Mouse (Mus musculus) G1E (cell line): ENCODE results near the gene Tfcp2. TPM values are rescaled to one million over a fixed set of nuclear protein-coding genes. Genes with fewer than 3 reads are reported as not detected.
"Not testable (repeated sequence)": the region's sequence is repeated elsewhere in the genome, so short reads cannot be mapped to it uniquely, and the experiment has no call there.

Experiments used
- ATAC-seq: 2 replicates; pipeline ENCODE4 v1.8.0; 2016; ENCODE audit warnings: mild to moderate bottlenecking; ENCODE audit not compliant: insufficient number of reproducible peaks, poor library complexity, low FRiP score, severe bottlenecking; ENCODE audit errors: extremely low read depth
- DNase-seq: peaks from one replicate; pipeline ENCODE4 v3.0.0; 2012; ENCODE audit warnings: low spot score
- H3K27me3 ChIP-seq: 2 replicates; pipeline ENCODE4 v1.6.1; 2012; ENCODE audit warnings: mild to moderate bottlenecking, low read length, inconsistent platforms; ENCODE audit not compliant: insufficient read depth
- H3K36me3 ChIP-seq: replicated peaks from 2 replicates; pipeline ENCODE3; 2012; ENCODE audit warnings: mild to moderate bottlenecking, inconsistent platforms
- H3K4me1 ChIP-seq: 2 replicates; pipeline ENCODE4 v1.6.1; 2012; ENCODE audit warnings: low read depth, low read length, inconsistent platforms, mixed read lengths; ENCODE audit not compliant: insufficient read depth
- H3K4me3 ChIP-seq: 2 replicates; pipeline ENCODE4 v1.5.1; 2012; ENCODE audit warnings: low read depth, mild to moderate bottlenecking, inconsistent platforms, low read length, moderate library complexity, mixed read lengths
- H3K9me3 ChIP-seq: replicated peaks from 2 replicates; pipeline ENCODE4 v1.6.1; 2012; ENCODE audit warnings: inconsistent platforms
- CTCF ChIP-seq: IDR thresholded peaks from 2 replicates; pipeline ENCODE4 v1.5.1; 2012; ENCODE audit warnings: low read depth, low read length, inconsistent platforms, mixed read lengths
- GATA1 ChIP-seq: IDR thresholded peaks from 2 replicates; pipeline ENCODE4 v1.6.1; 2012; ENCODE audit warnings: borderline replicate concordance, low read length, inconsistent platforms, mixed read lengths
- GATA2 ChIP-seq: IDR thresholded peaks from 2 replicates; pipeline ENCODE4 v1.6.1; 2012; ENCODE audit warnings: low read depth, low read length, inconsistent platforms, borderline replicate concordance
- POLR2AphosphoS5 ChIP-seq: IDR thresholded peaks from 2 replicates; pipeline ENCODE4 v1.6.1; 2012; ENCODE audit warnings: low read depth, low read length, inconsistent platforms; ENCODE audit not compliant: insufficient replicate concordance
- TAL1 ChIP-seq: conservative IDR thresholded peaks from 2 replicates; pipeline ENCODE4 v1.6.1; 2012; ENCODE audit warnings: low read depth, low read length, inconsistent platforms, mixed read lengths
- polyA plus RNA-seq: library from polyadenylated mRNA; stranded (reverse); fragments of >175 nt; gene quantifications from 2 replicates; pipeline ENCODE4 v1.2.3, GENCODE M21; 2012
- total RNA-seq, 2 experiments: library from RNA; stranded (forward) in 1 of 2; stranded (reverse) in 1 of 2; fragments of 200-1000 nt in 1 of 2; fragments of >200 nt in 1 of 2; fragmentation: Nextera tagmentation in 1 of 2; gene quantifications; 2 replicates each; pipeline ENCODE4 v1.2.3; 2014 to 2017

The Tfcp2 gene
- total and polyA plus RNA-seq, 3 experiments: 3.9 to 16.0 (median 10.9) TPM

DNA sequence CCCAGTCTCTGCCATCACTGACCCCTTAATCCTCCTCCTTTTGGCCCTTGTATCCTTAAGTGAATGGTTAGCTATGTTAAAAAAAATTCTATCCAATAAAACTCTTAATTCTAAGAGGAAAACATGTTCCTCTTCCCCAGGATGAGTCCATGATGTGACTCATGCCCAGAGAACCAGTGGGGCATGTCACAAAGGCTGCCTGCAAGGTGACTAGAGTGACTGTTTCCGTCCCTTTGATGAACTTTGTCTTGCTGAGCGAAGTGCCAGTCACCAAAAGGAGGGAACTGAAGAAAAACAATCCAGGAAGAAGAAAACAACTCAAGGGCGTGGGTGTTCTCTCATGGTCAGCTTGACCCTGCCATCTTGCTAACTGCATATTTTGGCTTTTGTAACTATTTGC is 17.4 kb upstream of the Tfcp2 start:
- no peaks in the 10 kb centered on the region for H3K36me3 ChIP-seq
- ATAC-seq (no peak), DNase-seq (no peak)
- no peaks in the 10 kb centered on the region for H3K9me3 ChIP-seq
- H3K27me3 ChIP-seq: peaks cover 9% of the 10 kb centered on the region
- no peak overlapping the region for H3K4me3 ChIP-seq
- H3K4me1 ChIP-seq: no peaks in the 10 kb centered on the region
- TF ChIP-seq POLR2AphosphoS5 (no peak), TAL1 (no peak), CTCF (no peak), GATA1 (no peak), GATA2 (no peak)

DNA sequence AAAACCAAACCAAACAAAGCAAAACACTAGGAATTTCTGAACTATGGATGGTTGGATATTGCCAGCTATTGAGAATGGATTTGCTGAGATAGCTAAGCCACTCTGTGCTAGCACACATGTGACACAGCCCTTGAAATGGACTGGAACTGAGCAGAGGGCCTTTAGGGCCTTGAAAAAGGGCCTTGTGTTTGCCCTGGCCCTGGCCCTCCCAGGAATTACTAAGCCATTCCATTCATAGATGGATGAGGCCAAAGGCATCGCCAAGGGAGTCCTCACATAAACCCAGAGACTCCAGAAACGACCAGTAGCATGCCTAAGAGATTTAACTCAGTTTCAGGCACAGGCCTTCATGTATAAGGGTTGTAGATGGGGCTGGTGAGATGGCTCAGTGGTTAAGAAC is 14.7 kb upstream of the Tfcp2 start:
- no peaks in the 10 kb centered on the region for H3K4me1 ChIP-seq
- ATAC-seq (no peak), DNase-seq (no peak)
- TF ChIP-seq TAL1 (no peak), POLR2AphosphoS5 (no peak), GATA2 (no peak), CTCF (no peak), GATA1 (no peak)
- no peaks in the 10 kb centered on the region for H3K9me3 ChIP-seq
- no peak overlapping the region for H3K4me3 ChIP-seq
- H3K27me3 ChIP-seq: peaks cover 9% of the 10 kb centered on the region
- H3K36me3 ChIP-seq: no peaks in the 10 kb centered on the region

DNA sequence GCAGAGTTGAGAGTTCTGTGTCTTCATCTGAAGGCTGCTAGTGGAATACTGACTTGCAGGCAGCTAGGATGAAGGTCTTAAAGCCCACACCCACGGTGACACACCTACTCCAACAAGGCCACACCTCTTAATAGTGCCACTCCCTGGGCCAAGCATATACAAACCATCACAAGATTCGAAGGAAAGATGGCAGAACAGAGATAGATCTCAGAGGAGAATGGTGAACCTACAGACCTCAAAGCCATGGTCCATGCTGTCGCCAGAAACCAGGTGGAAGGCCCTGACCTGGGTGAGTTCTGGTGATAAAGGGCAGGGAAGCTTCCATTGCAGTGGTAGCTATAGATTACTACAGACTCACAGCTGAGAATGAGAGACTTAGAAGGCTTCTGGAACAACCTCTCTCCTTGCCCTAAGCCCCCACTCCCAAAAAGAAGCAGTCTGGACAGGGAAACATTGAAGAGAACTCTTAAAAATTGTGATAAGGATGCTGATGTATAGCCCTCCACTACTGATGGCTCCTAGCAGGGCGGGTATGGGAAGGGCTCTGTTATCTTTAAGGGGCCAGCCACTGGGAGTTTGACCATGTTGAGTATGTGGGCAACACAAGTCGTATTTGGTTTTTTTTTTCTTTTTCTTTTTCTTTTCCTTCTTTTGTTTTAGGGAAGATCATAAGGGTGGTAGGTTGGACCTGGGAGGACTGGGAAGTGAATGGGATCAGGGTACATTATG is 6.1 kb upstream of the Tfcp2 start:
- H3K4me3 ChIP-seq: no peak overlapping the region
- no peak for ATAC-seq

DNA sequence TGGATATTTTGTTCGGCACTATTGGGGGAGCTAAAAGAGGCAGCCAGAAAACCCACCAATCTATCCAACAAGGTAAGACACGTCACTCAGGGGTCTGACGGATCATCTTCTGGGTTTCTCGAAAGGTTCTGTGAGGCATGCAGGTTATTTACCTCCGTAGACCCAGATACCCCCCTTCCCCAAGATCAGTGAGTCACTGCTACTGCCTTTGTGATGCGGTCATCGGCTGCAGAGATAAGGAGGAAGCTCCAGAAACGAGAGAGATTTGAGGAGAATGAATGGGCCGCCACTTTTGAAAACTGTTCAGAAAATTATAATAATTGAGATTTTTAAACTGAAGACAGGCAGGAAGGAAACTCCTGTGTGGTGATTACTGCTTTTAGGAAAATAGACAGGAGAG is 4.6 kb upstream of the Tfcp2 start:
- H3K4me3 ChIP-seq: no peak overlapping the region
- H3K36me3 ChIP-seq: no peaks in the 10 kb centered on the region
- ATAC-seq (no peak), DNase-seq (no peak)
- H3K4me1 ChIP-seq: peaks cover 8% of the 10 kb centered on the region
- H3K9me3 ChIP-seq: no peaks in the 10 kb centered on the region
- H3K27me3 ChIP-seq: 0 out of 2 replicates have a peak, but pooled peaks cover 3% of the 10 kb centered on the region
- TF ChIP-seq POLR2AphosphoS5: no peak
- TF ChIP-seq CTCF: no peak

More for the DNA sequence above, 6.1 kb upstream of the Tfcp2 start:
- no peak for TF ChIP-seq GATA1
- no peak for TF ChIP-seq TAL1
- no peak for TF ChIP-seq CTCF
- no peak for TF ChIP-seq GATA2
- TF ChIP-seq POLR2AphosphoS5: no peak
- Histone ChIP-seq H3K36me3 (no peaks in the 10 kb centered on the region), H3K9me3 (no peaks in the 10 kb centered on the region), H3K27me3 (0 out of 2 replicates have a peak, but pooled peaks cover 3% of the 10 kb centered on the region), H3K4me1 (no peaks in the 10 kb centered on the region)
- DNase-seq: no peak

DNA sequence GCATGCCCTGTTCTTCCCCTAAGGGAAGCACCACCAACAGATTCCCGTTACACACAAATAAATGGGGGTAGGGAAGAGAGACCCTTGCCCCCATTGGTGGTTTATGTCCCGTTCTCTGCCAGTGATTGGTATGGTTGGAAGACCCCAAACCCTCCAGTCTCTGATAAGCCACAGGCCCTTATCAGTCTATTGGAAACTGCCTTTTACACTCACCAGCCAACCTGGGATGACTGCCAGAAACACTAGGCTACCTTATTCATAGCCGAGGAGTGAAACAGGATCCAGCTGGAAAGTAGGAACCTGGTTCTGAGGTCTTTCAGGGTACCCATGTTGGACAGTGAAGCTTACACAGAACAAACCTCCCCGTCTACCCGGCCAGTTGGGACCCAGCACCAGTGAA is 4.2 kb upstream of the Tfcp2 start:
- Histone ChIP-seq H3K9me3 (no peaks in the 10 kb centered on the region), H3K4me3 (no peak overlapping the region), H3K4me1 (peaks cover 12% of the 10 kb centered on the region), H3K36me3 (no peaks in the 10 kb centered on the region), H3K27me3 (0 out of 2 replicates have a peak, but pooled peaks cover 3% of the 10 kb centered on the region)
- ATAC-seq (no peak), DNase-seq (no peak)
- TF ChIP-seq GATA1 (no peak), GATA2 (no peak), CTCF (no peak), POLR2AphosphoS5 (no peak), TAL1 (no peak)

DNA sequence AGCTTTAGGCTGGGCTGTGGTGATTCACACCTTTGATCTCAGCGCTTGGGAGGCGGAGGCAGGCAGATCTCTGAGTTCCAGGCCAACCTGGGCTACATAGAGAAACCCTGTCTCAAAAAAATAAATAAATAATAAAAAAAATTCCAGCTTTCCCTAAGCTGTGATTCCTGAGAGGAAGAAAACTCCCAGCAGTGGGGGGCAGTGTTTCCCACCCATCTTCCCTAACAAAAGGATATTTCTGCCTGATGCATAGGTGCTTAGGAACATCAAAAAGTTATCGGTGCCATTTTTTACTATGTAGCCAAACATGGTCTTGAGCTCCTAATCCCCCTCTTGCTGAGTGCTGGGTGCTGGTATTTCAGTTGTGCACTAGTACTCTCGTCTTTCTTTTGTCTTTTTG is 1.5 kb downstream of the Tfcp2 start:
- no peak for DNase-seq
- TF ChIP-seq GATA1 (no peak), POLR2AphosphoS5 (no peak), TAL1 (no peak)
- Histone ChIP-seq H3K4me1 (peaks cover 19% of the 10 kb centered on the region), H3K27me3 (no peaks in the 10 kb centered on the region), H3K9me3 (no peaks in the 10 kb centered on the region), H3K36me3 (peaks cover 23% of the 10 kb centered on the region), H3K4me3 (no peak overlapping the region)
- no peak for ATAC-seq

DNA sequence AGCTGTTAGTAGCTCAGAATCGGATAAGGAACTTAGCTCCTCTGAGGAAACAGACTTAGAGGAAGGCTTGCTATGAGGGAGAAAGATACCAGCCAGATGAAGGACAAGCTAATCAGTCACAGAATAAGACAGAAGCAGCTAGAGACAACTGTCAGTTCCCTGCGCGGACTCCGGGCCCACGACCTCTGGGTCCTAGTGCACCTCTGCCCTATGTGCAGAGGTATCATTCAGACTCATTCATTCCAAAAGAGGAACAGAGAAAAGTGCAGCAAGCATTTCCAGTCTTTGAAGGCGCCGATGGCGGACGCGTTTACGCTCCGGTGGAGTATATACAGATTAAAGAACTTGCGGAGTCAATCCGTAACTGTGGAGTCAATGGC is 8.2 kb downstream of the Tfcp2 start:
- not testable (repeated sequence) for H3K27me3 ChIP-seq, H3K9me3 ChIP-seq, ATAC-seq, DNase-seq, H3K4me1 ChIP-seq, H3K4me3 ChIP-seq
- H3K36me3 ChIP-seq: peaks cover 16% of the 10 kb centered on the region

DNA sequence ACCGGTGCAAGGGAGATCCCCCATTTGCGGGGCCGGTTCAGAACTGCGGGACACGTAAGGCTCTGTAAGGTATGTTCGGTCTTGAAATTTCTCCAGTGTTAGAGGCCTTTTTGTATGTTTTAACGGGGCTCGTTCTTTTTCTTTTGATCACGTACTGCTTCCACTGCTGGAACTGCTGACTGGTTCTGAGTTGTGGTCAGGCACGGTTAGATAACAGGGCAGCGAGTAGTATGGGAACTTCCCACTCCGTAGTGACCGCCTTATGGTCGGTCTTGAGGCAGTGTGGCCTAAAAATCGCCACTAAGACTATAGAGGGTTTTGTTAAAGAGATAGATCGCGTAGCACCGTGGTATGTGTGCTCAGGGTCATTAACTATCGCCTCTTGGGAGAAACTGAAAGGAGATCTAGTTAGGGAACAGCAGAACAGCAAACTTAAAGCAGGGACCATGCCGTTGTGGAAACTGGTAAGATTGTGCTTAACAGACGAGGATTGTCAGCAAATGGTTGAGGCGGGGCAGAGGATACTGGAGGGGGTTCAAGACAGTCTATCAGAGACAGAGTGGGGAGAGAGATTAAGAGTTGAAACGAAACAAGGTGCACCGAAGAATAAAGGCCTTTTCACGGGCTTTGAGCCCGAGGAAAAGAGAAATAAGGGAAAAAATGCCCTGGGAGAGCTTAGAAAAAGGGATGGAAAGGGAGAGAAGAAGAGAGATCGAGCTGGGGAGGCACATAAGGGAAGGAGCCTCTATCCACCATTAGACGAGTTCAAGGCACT is 8.7 kb downstream of the Tfcp2 start:
- H3K4me1 ChIP-seq, H3K9me3 ChIP-seq, H3K4me3 ChIP-seq, DNase-seq, ATAC-seq, H3K27me3 ChIP-seq: not testable (repeated sequence)
- H3K36me3 ChIP-seq: peaks cover 10% of the 10 kb centered on the region
